Mouse (Mus musculus) intestine, postnatal 0 days (tissue): ENCODE data around the gene Zfp46. TPM values are rescaled to one million over a fixed set of nuclear protein-coding genes. Genes with fewer than 3 reads are reported as not detected.

Experiments
- ATAC-seq: fragments of 200-750 bp; cut with Nextera tagmentation; 2 replicates; pipeline ENCODE4 v1.8.0; 2017; ENCODE audit warnings: mild to moderate bottlenecking, moderate TSS enrichment, moderate library complexity
- H3K27ac ChIP-seq: fragments of 300-500 bp; sonication (generic); 2 replicates; pipeline ENCODE4 v1.5.1; 2014; ENCODE audit warnings: mild to moderate bottlenecking, low read depth, low read length, moderate library complexity
- H3K27me3 ChIP-seq: fragments of 300-500 bp; sonication (generic); replicated peaks from 2 replicates; pipeline ENCODE4 v1.6.1; 2014; ENCODE audit warnings: low read length, mixed read lengths; ENCODE audit not compliant: control insufficient read depth, insufficient read depth
- H3K36me3 ChIP-seq: fragments of 300-500 bp; sonication (generic); 2 replicates; pipeline ENCODE4 v1.6.1; 2014; ENCODE audit warnings: mild to moderate bottlenecking, moderate library complexity; ENCODE audit not compliant: control insufficient read depth, insufficient read depth
- H3K4me1 ChIP-seq: fragments of 300-500 bp; sonication (generic); replicated peaks from 2 replicates; pipeline ENCODE4 v1.6.1; 2014; ENCODE audit warnings: antibody characterized with exemption, low read length, mixed read lengths; ENCODE audit not compliant: control insufficient read depth, insufficient read depth
- H3K4me2 ChIP-seq: fragments of 300-500 bp; sonication (generic); replicated peaks from 2 replicates; pipeline ENCODE4 v1.6.1; 2014; ENCODE audit warnings: low read depth, mild to moderate bottlenecking, moderate library complexity
- H3K4me3 ChIP-seq: fragments of 300-500 bp; sonication (generic); 2 replicates; pipeline ENCODE4 v1.5.1; 2014; ENCODE audit warnings: low read depth, low read length
- H3K9ac ChIP-seq: fragments of 300-500 bp; sonication (generic); 2 replicates; pipeline ENCODE4 v1.6.1; 2014; ENCODE audit warnings: mild to moderate bottlenecking, low read depth, low read length
- H3K9me3 ChIP-seq: fragments of 300-500 bp; sonication (generic); 2 replicates; pipeline ENCODE4 v1.6.1; 2016; ENCODE audit warnings: mixed run types; ENCODE audit not compliant: control insufficient read depth
- CTCF ChIP-seq: sonication (generic); IDR thresholded peaks from 2 replicates; pipeline ENCODE4 v1.5.1; 2016; ENCODE audit warnings: low read depth, mild to moderate bottlenecking, control low read depth, antibody characterized with exemption, moderate library complexity
- WGBS: fragments of 180-500 bp; shearing (Covaris S2); extraction: QIAGEN DNeasy Blood & Tissue Kit; methylation state at CpG from one replicate; pipeline ENCODE4 v1.1.7; 2014; 5-methylcytosine and 5-hydroxymethylcytosine counted together
- polyA plus RNA-seq: library from polyadenylated mRNA; unstranded; fragments of >200 nt; fragmentation: Nextera tagmentation; extraction: Ambion mirVana; gene quantifications from 2 replicates; pipeline ENCODE4 v1.2.1, GENCODE M21; 2015

Zfp46 gene
- polyA plus RNA-seq, 1 experiment from 2014 or later: 7.5 TPM

DNA sequence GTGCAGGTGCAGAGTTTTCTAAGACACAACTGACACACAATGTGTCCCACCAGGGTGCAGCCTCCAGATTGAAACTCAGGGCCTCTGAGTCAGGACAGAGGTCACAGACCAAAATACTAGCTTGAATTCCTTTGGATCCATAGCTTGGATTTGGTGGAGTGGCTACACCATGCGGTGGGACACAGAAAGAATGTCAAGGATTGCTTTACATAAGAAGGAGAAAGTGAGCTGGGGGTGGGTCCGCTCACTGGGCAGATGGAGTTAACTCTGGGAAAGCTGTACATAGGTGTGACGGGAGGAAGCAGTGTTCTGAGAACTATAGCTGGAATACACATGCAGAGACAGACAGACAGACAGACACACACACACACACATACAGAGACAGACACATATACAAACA lies 24.6 kb upstream of the Zfp46 start:
- no peak overlapping the region for H3K4me3 ChIP-seq
- H3K9ac ChIP-seq: no peak overlapping the region
- H3K27ac ChIP-seq: no peak overlapping the region
- no peaks in the 10 kb centered on the region for H3K27me3 ChIP-seq
- no peaks in the 10 kb centered on the region for H3K9me3 ChIP-seq
- no peaks in the 10 kb centered on the region for H3K36me3 ChIP-seq
- no peak overlapping the region for H3K4me2 ChIP-seq
- ATAC-seq: no peak
- WGBS: 61% methylated on average over 3 of the region's 3 CpGs
- no peak for TF ChIP-seq CTCF
- H3K4me1 ChIP-seq: no peaks in the 10 kb centered on the region

DNA sequence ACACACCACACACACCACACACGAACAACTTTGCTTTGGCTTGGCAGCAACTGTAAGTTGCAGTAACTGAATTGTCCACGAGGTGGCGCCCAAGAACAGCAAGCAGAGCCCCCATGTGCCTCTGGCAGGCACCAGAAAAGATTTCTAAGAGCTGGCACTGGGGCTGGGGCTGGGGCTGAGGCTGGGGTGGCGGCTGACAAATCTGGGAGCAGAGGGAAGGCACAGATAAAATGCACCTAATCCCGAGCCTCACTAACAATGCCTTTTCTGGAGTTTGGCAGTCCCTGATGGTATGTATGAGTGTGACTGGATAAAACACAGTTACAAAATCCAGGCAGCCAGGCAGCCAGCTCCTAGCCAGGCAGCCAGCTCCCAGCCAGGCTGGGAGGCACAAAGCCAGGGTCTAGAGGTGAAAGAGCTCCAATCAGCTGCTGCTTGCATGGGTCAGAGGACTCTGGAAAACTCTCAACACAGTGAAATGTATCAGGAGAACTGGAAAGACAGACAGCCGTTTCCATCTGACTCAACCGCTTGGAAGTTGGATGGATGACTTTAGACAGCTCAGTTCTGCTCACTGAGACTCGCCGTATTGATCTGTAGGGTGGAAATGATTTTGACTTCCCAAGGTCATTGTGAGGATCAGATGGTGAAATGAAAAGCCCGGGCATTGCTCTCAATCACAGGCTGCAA lies 23.8 kb upstream of the Zfp46 start:
- ATAC-seq: no peak
- no peak overlapping the region for H3K27ac ChIP-seq
- H3K9ac ChIP-seq: no peak overlapping the region

DNA sequence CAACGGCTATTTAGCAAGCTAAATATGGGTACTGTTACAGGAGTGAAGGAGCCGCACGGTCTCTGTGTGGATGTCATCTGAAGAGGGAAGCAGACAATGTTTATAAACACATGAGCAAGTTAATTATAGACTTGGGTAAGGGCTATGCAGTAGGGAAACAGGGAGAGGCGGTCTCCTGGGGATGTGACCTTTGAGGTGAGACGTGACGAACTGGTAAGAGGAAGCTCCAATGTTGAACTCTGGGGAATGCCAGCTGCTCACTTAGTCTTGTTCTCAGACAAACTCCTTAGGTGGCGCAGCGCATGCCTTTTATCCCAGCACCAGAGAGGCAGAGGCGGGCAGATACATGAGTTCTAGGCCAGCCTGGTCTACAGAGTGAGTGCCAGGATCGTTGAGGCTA lies 22.6 kb upstream of the Zfp46 start:
- no peak overlapping the region for H3K9ac ChIP-seq
- H3K36me3 ChIP-seq: no peaks in the 10 kb centered on the region
- peak; percentile 25; the same call in 1 of the 2 replicates for ATAC-seq
- H3K4me2 ChIP-seq: no peak overlapping the region
- no peaks in the 10 kb centered on the region for H3K27me3 ChIP-seq
- WGBS: 53% methylated on average over 10 of the region's 10 CpGs
- H3K4me3 ChIP-seq: no peak overlapping the region
- 0 out of 2 replicates have a peak, but pooled peaks have one; percentile 12 for TF ChIP-seq CTCF
- H3K27ac ChIP-seq: no peak overlapping the region
- H3K4me1 ChIP-seq: no peaks in the 10 kb centered on the region
- H3K9me3 ChIP-seq: no peaks in the 10 kb centered on the region

More for the DNA sequence above, 23.8 kb upstream of the Zfp46 start:
- peak; percentile 95 for TF ChIP-seq CTCF
- WGBS: 44% methylated on average over 10 of the region's 10 CpGs
- H3K4me2 ChIP-seq: no peak overlapping the region
- no peak overlapping the region for H3K4me3 ChIP-seq
- no peaks in the 10 kb centered on the region for H3K4me1 ChIP-seq
- no peaks in the 10 kb centered on the region for H3K9me3 ChIP-seq
- H3K36me3 ChIP-seq: no peaks in the 10 kb centered on the region
- no peaks in the 10 kb centered on the region for H3K27me3 ChIP-seq

DNA sequence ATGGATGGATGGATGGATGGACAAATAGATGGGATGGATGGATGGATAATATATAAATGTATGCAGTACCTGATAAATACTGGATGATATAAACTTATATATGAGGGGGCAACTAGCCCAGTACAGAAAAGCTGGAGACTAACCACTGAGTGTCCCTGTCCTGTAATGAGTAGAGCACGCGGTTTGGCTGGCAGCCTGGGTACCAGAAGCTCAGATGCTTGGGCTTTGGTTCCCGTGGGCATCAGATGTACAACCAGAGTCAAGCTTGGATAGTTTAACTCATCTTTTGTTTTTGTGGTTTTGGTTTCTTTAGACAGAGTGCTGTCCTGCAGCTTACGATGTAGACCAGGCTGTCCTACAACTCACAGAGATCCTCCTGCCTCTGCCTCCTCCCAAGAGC lies 20.9 kb upstream of the Zfp46 start:
- Histone ChIP-seq H3K27me3 (no peaks in the 10 kb centered on the region), H3K27ac (no peak overlapping the region), H3K9ac (no peak overlapping the region), H3K9me3 (no peaks in the 10 kb centered on the region), H3K4me1 (no peaks in the 10 kb centered on the region; the same call in 1 of the 2 replicates), H3K36me3 (no peaks in the 10 kb centered on the region), H3K4me2 (no peak overlapping the region), H3K4me3 (no peak overlapping the region)
- TF ChIP-seq CTCF: no peak
- ATAC-seq: no peak
- 98% methylated on average over 4 of the region's 4 CpGs for WGBS

DNA sequence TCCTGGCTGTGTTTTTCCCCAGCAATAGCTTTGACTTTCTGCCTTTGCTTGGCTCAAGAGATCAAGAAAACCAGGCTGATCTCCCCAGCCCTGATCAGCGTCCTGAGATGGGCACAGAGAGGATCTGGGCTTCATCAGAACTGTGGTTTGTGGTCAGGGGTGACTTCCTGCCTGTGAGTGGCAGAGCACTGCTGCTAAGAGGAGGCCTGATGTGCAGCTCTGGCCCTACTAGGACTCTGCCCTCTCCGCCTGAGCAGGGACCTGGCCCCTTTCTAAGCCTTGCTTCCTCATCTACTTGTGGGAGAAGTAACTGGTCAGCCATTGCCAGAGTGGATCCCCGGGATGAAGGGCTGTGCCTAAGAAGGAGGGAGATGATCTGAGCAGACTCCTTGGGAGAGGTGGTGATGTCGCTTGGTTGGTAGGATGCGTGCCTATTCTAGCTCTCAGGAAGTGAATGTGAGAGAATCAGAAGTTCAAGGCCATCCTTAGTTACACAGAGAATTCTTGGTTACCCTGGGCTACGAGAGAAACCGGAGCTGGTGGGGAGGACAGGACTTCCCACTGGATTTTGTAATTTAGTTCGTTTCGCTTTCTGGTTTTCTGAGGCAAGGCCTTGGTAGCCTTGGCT lies 17.7 kb upstream of the Zfp46 start:
- Histone ChIP-seq H3K36me3 (no peaks in the 10 kb centered on the region), H3K4me1 (no peaks in the 10 kb centered on the region; the same call in 1 of the 2 replicates), H3K9ac (no peak overlapping the region), H3K27ac (no peak overlapping the region), H3K27me3 (no peaks in the 10 kb centered on the region), H3K9me3 (no peaks in the 10 kb centered on the region), H3K4me2 (no peak overlapping the region), H3K4me3 (no peak overlapping the region)
- no peak for ATAC-seq
- TF ChIP-seq CTCF: no peak
- 73% methylated on average over 9 of the region's 9 CpGs for WGBS

DNA sequence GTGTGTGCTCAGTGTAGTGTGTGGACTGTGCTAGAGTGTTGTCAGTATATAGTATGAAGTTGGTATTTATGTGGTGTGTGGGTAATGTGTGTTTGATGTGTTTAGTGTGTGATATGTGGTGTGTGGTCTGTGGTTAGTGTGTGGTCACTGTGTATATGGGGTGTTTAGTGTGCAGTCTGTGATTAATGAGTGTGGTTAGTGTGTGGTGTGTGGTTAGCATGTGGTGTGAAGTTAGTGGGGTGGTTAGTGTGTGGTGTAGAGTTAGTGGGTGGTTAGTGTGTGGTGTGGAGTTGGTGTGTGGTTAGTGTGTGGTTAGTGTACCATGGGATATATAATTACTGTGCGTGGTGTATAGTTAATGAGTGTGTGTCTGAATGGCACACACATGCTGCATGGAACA lies 15.6 kb upstream of the Zfp46 start:
- peaks cover 5% of the 10 kb centered on the region; the same call in 1 of the 2 replicates for H3K36me3 ChIP-seq
- no peak overlapping the region for H3K4me3 ChIP-seq
- H3K4me1 ChIP-seq: no peaks in the 10 kb centered on the region; the same call in 1 of the 2 replicates
- no peak overlapping the region for H3K4me2 ChIP-seq
- no peak for ATAC-seq
- no peak overlapping the region for H3K27ac ChIP-seq
- WGBS: 93% methylated on average over 1 of the region's 1 CpGs
- H3K9me3 ChIP-seq: no peaks in the 10 kb centered on the region
- no peak for TF ChIP-seq CTCF
- no peak overlapping the region for H3K9ac ChIP-seq
- H3K27me3 ChIP-seq: no peaks in the 10 kb centered on the region
